Mouse (Mus musculus) embryonic facial prominence, embryonic 14.5 days (tissue): Measurements from ENCODE around the gene Lrrc8d. TPM values are rescaled to one million over a fixed set of nuclear protein-coding genes. Genes with fewer than 3 reads are reported as not detected.

Experiments
- ATAC-seq: fragments of 200-750 bp; cut with Nextera tagmentation; 2 replicates; pipeline ENCODE4 v1.8.0; 2017; ENCODE audit warnings: low read depth, moderate number of reproducible peaks, moderate TSS enrichment
- DNase-seq: peaks from one replicate; pipeline ENCODE4 v3.0.0-alpha.2; 2015; ENCODE audit warnings: low spot score
- H3K27ac ChIP-seq: fragments of 300-500 bp; sonication (generic); replicated peaks from 2 replicates; pipeline ENCODE4 v1.5.1; 2014; ENCODE audit warnings: low read depth, mild to moderate bottlenecking, low read length, moderate library complexity
- H3K27me3 ChIP-seq: fragments of 300-500 bp; sonication (generic); replicated peaks from 2 replicates; pipeline ENCODE4 v1.6.1; 2014; ENCODE audit warnings: low read length; ENCODE audit not compliant: control insufficient read depth, insufficient read depth
- H3K36me3 ChIP-seq: fragments of 300-500 bp; sonication (generic); 2 replicates; pipeline ENCODE4 v1.6.1; 2014; ENCODE audit warnings: low read length, mixed read lengths; ENCODE audit not compliant: control insufficient read depth, insufficient read depth
- H3K4me1 ChIP-seq: fragments of 300-500 bp; sonication (generic); 2 replicates; pipeline ENCODE4 v1.6.1; 2014; ENCODE audit warnings: antibody characterized with exemption, low read length; ENCODE audit not compliant: control insufficient read depth, insufficient read depth
- H3K4me2 ChIP-seq: fragments of 300-500 bp; sonication (generic); 2 replicates; pipeline ENCODE4 v1.6.1; 2014; ENCODE audit warnings: low read depth, mild to moderate bottlenecking, low read length, moderate library complexity, mixed read lengths
- H3K4me3 ChIP-seq: fragments of 300-500 bp; sonication (generic); 2 replicates; pipeline ENCODE4 v1.5.1; 2014; ENCODE audit warnings: low read depth, mild to moderate bottlenecking, low read length
- H3K9ac ChIP-seq: fragments of 300-500 bp; sonication (generic); 2 replicates; pipeline ENCODE4 v1.6.1; 2014; ENCODE audit warnings: low read depth, mild to moderate bottlenecking, low read length, moderate library complexity, mixed read lengths
- H3K9me3 ChIP-seq: fragments of 300-500 bp; sonication (generic); 2 replicates; pipeline ENCODE4 v1.6.1; 2016; ENCODE audit warnings: low read length; ENCODE audit not compliant: control insufficient read depth
- WGBS: fragments of 180-500 bp; shearing (Covaris S2); extraction: QIAGEN DNeasy Blood & Tissue Kit; methylation state at CpG from one replicate; pipeline ENCODE4 v1.1.7; 2014; 5-methylcytosine and 5-hydroxymethylcytosine counted together
- polyA plus RNA-seq: library from polyadenylated mRNA; unstranded; fragments of >200 nt; fragmentation: Nextera tagmentation; extraction: Ambion mirVana; gene quantifications from 2 replicates; pipeline ENCODE4 v1.2.1, GENCODE M21; 2014

Lrrc8d gene
- polyA plus RNA-seq, 1 experiment from 2014 or later = 14.9 TPM

GRCm38 (mm10) chr5:105715531-105716124 lies 15.9 kb downstream of the Lrrc8d start:
- Histone ChIP-seq H3K36me3 (no peaks in the 10 kb centered on the region), H3K4me2 (peak overlapping the region; percentile 35), H3K27ac (peak overlapping the region; percentile 80), H3K4me3 (no peak overlapping the region), H3K9me3 (no peaks in the 10 kb centered on the region), H3K27me3 (no peaks in the 10 kb centered on the region), H3K9ac (no peak overlapping the region), H3K4me1 (peaks cover 26% of the 10 kb centered on the region)
- DNase-seq = peak; percentile 90
- ATAC-seq = peak; percentile 54; the same call in 1 of the 2 replicates
- 27% methylated on average over 10 of the region's 10 CpGs for WGBS

- H3K4me3 ChIP-seq = no peak overlapping the region
- H3K9ac ChIP-seq = no peak overlapping the region
- H3K4me2 ChIP-seq = no peak overlapping the region
- no peaks in the 10 kb centered on the region for H3K36me3 ChIP-seq
- H3K27me3 ChIP-seq = no peaks in the 10 kb centered on the region
- ATAC-seq = no peak
- WGBS = 63% methylated on average over 7 of the region's 7 CpGs
- peaks cover 26% of the 10 kb centered on the region for H3K4me1 ChIP-seq
- H3K27ac ChIP-seq = no peak overlapping the region
- no peak for DNase-seq
- no peaks in the 10 kb centered on the region for H3K9me3 ChIP-seq
Measured at GRCm38 (mm10) chr5:105717294-105717693, 17.5 kb downstream of the Lrrc8d start.

- WGBS = 70% methylated on average over 11 of the region's 11 CpGs
- Histone ChIP-seq H3K9me3 (no peaks in the 10 kb centered on the region), H3K27me3 (no peaks in the 10 kb centered on the region), H3K4me1 (peaks cover 26% of the 10 kb centered on the region), H3K27ac (no peak overlapping the region), H3K4me3 (no peak overlapping the region), H3K4me2 (no peak overlapping the region), H3K36me3 (no peaks in the 10 kb centered on the region), H3K9ac (no peak overlapping the region)
- ATAC-seq (no peak), DNase-seq (no peak)
Measured at GRCm38 (mm10) chr5:105718138-105718670, 18.4 kb downstream of the Lrrc8d start.

- 77% methylated on average over 4 of the region's 4 CpGs for WGBS
- H3K9ac ChIP-seq = no peak overlapping the region
- H3K27ac ChIP-seq = no peak overlapping the region
- H3K27me3 ChIP-seq = no peaks in the 10 kb centered on the region
- ATAC-seq (no peak), DNase-seq (no peak)
- no peaks in the 10 kb centered on the region for H3K9me3 ChIP-seq
- H3K4me3 ChIP-seq = no peak overlapping the region
- no peaks in the 10 kb centered on the region for H3K36me3 ChIP-seq
- H3K4me1 ChIP-seq = peaks cover 12% of the 10 kb centered on the region
- H3K4me2 ChIP-seq = no peak overlapping the region
Measured at GRCm38 (mm10) chr5:105721267-105721666, 21.5 kb downstream of the Lrrc8d start.

DNA sequence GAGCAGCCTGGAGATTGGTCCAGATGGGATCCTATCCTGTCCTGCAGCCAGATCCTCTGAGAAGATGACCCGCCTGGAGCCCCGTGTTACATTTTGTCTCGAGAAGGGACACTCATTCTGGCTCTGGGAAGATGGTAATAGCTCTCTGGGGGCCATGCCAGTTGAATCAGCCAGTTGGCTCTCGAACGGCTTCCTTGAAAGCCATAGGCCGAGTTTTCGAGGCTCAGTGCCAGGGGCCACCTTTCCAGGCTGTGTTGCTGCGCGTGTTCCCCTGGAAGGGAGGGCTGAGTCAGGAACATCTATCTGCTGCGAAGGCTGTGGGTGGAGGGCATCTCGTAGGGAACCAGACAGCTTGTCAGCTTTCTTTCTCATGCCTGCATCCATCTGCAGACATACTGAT lies 23.0 kb downstream of the Lrrc8d start:
- H3K4me3 ChIP-seq = no peak overlapping the region
- H3K36me3 ChIP-seq = no peaks in the 10 kb centered on the region
- WGBS = 92% methylated on average over 11 of the region's 11 CpGs
- no peak overlapping the region for H3K27ac ChIP-seq
- no peaks in the 10 kb centered on the region for H3K4me1 ChIP-seq
- H3K27me3 ChIP-seq = no peaks in the 10 kb centered on the region
- H3K9ac ChIP-seq = no peak overlapping the region
- H3K9me3 ChIP-seq = no peaks in the 10 kb centered on the region
- H3K4me2 ChIP-seq = no peak overlapping the region
- DNase-seq (no peak), ATAC-seq (no peak)

DNA sequence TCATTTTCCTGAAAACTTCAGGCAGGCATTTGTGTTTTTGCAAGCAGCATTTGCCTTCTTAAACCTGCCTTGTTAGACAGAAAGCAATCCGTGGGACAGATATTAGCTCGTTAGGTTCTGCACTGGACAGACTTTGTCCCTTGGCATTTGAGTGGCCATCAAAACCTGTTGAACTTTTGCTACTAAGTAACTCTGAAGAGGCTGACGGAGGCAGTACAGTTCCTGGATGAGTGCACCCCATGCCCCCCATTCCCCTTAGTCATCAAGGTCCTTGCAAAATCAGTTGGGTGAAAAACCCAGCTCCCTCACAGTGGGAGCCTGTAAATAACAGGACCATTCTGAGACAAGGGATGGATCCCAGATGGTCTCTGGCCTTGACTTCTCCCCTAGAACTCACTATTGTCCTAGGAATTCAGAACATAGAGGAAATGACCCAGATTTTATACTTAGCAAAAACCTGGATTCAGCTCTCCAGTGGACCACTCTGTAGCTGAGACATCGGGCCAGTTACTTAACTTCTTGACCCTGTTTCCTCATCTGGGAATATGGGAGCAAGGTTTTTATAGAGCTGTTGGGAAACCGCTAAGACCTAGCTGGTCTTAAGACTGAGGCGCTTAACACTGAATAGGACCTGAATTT lies 30.5 kb downstream of the Lrrc8d start:
- no peak for DNase-seq
- 79% methylated on average over 6 of the region's 6 CpGs for WGBS

GRCm38 (mm10) chr5:105731173-105731626 lies 31.4 kb downstream of the Lrrc8d start:
- peak overlapping the region; percentile 58 for H3K4me3 ChIP-seq

More for the DNA sequence above, 30.5 kb downstream of the Lrrc8d start:
- Histone ChIP-seq H3K36me3 (no peaks in the 10 kb centered on the region), H3K4me2 (no peak overlapping the region), H3K27ac (no peak overlapping the region), H3K4me3 (no peak overlapping the region), H3K9me3 (no peaks in the 10 kb centered on the region), H3K27me3 (no peaks in the 10 kb centered on the region), H3K9ac (no peak overlapping the region), H3K4me1 (peaks cover 16% of the 10 kb centered on the region)
- ATAC-seq = no peak

GRCm38 (mm10) chr5:105731627-105732432 lies 32.1 kb downstream of the Lrrc8d start:
- Histone ChIP-seq H3K4me1 (peaks cover 16% of the 10 kb centered on the region), H3K27me3 (no peaks in the 10 kb centered on the region), H3K27ac (peak overlapping the region; percentile 52; the same call in 1 of the 2 replicates), H3K4me2 (peak overlapping the region; percentile 97), H3K9me3 (no peaks in the 10 kb centered on the region), H3K4me3 (peak overlapping the region; percentile 58), H3K36me3 (no peaks in the 10 kb centered on the region), H3K9ac (peak overlapping the region; percentile 75)
- ATAC-seq (peak; percentile 85), DNase-seq (peak; percentile 67)
- WGBS = 3% methylated on average over 30 of the region's 52 CpGs

More at GRCm38 (mm10) chr5:105731173-105731626, 31.4 kb downstream of the Lrrc8d start:
- H3K27me3 ChIP-seq = no peaks in the 10 kb centered on the region
- no peak overlapping the region for H3K27ac ChIP-seq
- H3K9ac ChIP-seq = peak overlapping the region; percentile 75
- 30% methylated on average over 16 of the region's 16 CpGs for WGBS
- peaks cover 16% of the 10 kb centered on the region for H3K4me1 ChIP-seq
- no peaks in the 10 kb centered on the region for H3K9me3 ChIP-seq
- H3K4me2 ChIP-seq = peak overlapping the region; percentile 97
- DNase-seq = no peak
- H3K36me3 ChIP-seq = no peaks in the 10 kb centered on the region
- ATAC-seq = no peak
